Mouse (Mus musculus) kidney, adult 2 months (tissue): ENCODE measurements around the gene Zbtb37.

ENCODE experiments used
- CTCF ChIP-seq: fragments of 200-500 bp; conservative IDR thresholded peaks from 2 replicates; pipeline ENCODE4 v1.5.1; 2011; ENCODE audit warnings: low read depth, mild to moderate bottlenecking, control low read depth, low read length, moderate library complexity, mixed read lengths; ENCODE audit not compliant: insufficient read depth, insufficient read length
- POLR2A ChIP-seq: fragments of 200-500 bp; IDR thresholded peaks from one replicate; pipeline ENCODE4 v1.6.1; 2011; ENCODE audit warnings: low read depth, low read length, control low read depth

DNA sequence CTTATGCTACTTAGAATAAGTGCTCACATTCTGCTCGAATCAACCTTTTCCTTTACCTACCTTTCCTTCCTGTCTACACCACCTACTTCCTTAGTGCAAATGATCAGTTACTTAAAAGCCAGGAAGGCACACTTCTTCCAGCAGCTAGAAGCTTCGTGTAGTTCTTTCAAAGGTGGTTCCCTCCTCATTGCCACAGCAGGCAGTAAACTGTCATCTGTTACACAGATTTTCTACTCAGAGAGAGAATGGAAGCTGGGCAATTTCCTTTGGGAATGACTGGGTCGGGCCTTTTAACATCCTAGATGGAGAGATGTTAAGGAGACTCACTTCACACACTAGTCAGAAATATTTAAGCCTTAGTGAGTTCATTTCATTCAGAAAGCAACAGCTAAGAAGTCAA, 29.1 kb downstream of the Zbtb37 start:
- TF ChIP-seq POLR2A, result no peak
- TF ChIP-seq CTCF, result no peak
